Mouse (Mus musculus) heart, embryonic 11.5 days (tissue): ENCODE measurements around the gene Plcl2. TPM values are rescaled to one million over a fixed set of nuclear protein-coding genes. Genes with fewer than 3 reads are reported as not detected.
"Not testable (repeated sequence)": the region's sequence is repeated elsewhere in the genome, so short reads cannot be mapped to it uniquely, and the experiment has no call there.

Experiments
- ATAC-seq: fragments of 200-750 bp; cut with Nextera tagmentation; replicated peaks from 2 replicates; pipeline ENCODE4 v1.8.0; 2017; ENCODE audit warnings: moderate library complexity; ENCODE audit not compliant: insufficient number of reproducible peaks, low FRiP score, low TSS enrichment
- H3K27ac ChIP-seq: fragments of 300-500 bp; sonication (generic); 2 replicates; pipeline ENCODE4 v1.5.1; 2014; ENCODE audit warnings: mild to moderate bottlenecking, low read depth, low read length
- H3K27me3 ChIP-seq: fragments of 300-500 bp; sonication (generic); 2 replicates; pipeline ENCODE4 v1.6.1; 2014; ENCODE audit warnings: mild to moderate bottlenecking, low read length, mixed read lengths; ENCODE audit not compliant: control insufficient read depth, insufficient read depth
- H3K36me3 ChIP-seq: fragments of 300-500 bp; sonication (generic); 2 replicates; pipeline ENCODE4 v1.6.1; 2014; ENCODE audit warnings: mild to moderate bottlenecking, low read length, moderate library complexity, mixed read lengths; ENCODE audit not compliant: control insufficient read depth, insufficient read depth
- H3K4me1 ChIP-seq: fragments of 300-500 bp; sonication (generic); 2 replicates; pipeline ENCODE4 v1.6.1; 2014; ENCODE audit warnings: low read length; ENCODE audit not compliant: control insufficient read depth, insufficient read depth
- H3K4me2 ChIP-seq: fragments of 300-500 bp; sonication (generic); 2 replicates; pipeline ENCODE4 v1.6.1; 2014; ENCODE audit warnings: mild to moderate bottlenecking, moderate library complexity
- H3K4me3 ChIP-seq: fragments of 300-500 bp; sonication (generic); 2 replicates; pipeline ENCODE4 v1.5.1; 2014; ENCODE audit warnings: low read depth, low read length
- H3K9ac ChIP-seq: fragments of 300-500 bp; sonication (generic); 2 replicates; pipeline ENCODE4 v1.6.1; 2014; ENCODE audit warnings: mild to moderate bottlenecking, low read depth, low read length, moderate library complexity
- H3K9me3 ChIP-seq: fragments of 300-500 bp; sonication (generic); replicated peaks from 2 replicates; pipeline ENCODE4 v1.6.1; 2016; ENCODE audit warnings: low read length; ENCODE audit not compliant: control insufficient read depth
- whole genome bisulfite sequencing: fragments of 180-500 bp; shearing (Covaris S2); extraction: QIAGEN DNeasy Blood & Tissue Kit; methylation state at CpG from one replicate; pipeline ENCODE4 v1.1.7; 2014; ENCODE audit not compliant: insufficient replicate concordance; 5-methylcytosine and 5-hydroxymethylcytosine counted together
- polyA plus RNA-seq: library from polyadenylated mRNA; unstranded; fragments of >200 nt; fragmentation: Nextera tagmentation; extraction: Ambion mirVana; gene quantifications from 2 replicates; pipeline ENCODE4 v1.2.1, GENCODE M21; 2014

Gene Plcl2
- polyA plus RNA-seq, 1 experiment from 2014 or later = 5.2 TPM

DNA sequence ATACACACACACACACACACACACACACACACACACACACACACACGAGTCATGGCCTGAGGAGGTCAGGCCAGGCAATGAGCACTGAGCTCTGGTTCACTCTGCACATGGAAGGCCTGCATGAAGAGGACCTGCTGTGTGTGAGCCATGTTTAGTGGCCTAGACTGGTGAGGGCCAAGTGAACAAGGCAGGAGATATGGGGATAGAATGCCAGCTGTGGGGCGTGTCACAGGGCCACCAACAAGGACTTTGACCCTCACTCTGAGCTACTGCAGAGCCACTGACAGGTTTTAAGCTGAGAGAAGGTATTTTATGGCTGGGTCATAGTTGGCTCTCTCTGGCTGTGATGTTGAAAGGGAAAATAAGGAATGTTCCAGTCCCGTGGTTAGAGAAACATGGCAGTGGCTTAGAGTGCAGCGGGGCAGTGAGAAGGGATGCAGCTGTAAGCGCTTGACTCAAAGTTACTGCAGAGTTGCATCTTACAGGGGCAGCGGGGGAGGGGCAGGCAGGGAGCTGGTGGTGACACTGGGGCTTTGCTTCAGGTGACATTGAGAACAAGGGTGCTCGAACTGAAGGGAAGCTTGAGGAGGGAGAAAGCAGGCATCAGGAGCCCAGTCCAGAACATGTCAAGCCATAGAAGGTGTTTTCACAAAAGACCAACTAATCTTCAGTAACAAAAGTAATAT is 175.9 kb downstream of the Plcl2 start:
- WGBS = 56% methylated on average over 7 of the region's 7 CpGs
- Histone ChIP-seq H3K9me3 (no peaks in the 10 kb centered on the region), H3K4me2 (no peak overlapping the region), H3K36me3 (no peaks in the 10 kb centered on the region), H3K9ac (no peak overlapping the region), H3K4me3 (no peak overlapping the region), H3K4me1 (peaks cover 13% of the 10 kb centered on the region), H3K27me3 (no peaks in the 10 kb centered on the region), H3K27ac (no peak overlapping the region)
- ATAC-seq = no peak

- no peaks in the 10 kb centered on the region for H3K9me3 ChIP-seq
- no peak for ATAC-seq
- H3K27ac ChIP-seq = no peak overlapping the region
- 78% methylated on average over 10 of the region's 10 CpGs for WGBS
- H3K4me1 ChIP-seq = peaks cover 10% of the 10 kb centered on the region
- no peaks in the 10 kb centered on the region for H3K27me3 ChIP-seq
- H3K4me3 ChIP-seq = no peak overlapping the region
- no peaks in the 10 kb centered on the region for H3K36me3 ChIP-seq
- no peak overlapping the region for H3K4me2 ChIP-seq
- no peak overlapping the region for H3K9ac ChIP-seq
Observed at GRCm38 (mm10) chr17:50687670-50688069, 178.5 kb downstream of the Plcl2 start.

- ATAC-seq = no peak
- no peaks in the 10 kb centered on the region for H3K9me3 ChIP-seq
- no peaks in the 10 kb centered on the region for H3K27me3 ChIP-seq
- H3K9ac ChIP-seq = no peak overlapping the region
- peaks cover 9% of the 10 kb centered on the region; the same call in 1 of the 2 replicates for H3K4me1 ChIP-seq
- H3K36me3 ChIP-seq = no peaks in the 10 kb centered on the region
- no peak overlapping the region for H3K4me2 ChIP-seq
- WGBS = 84% methylated on average over 6 of the region's 6 CpGs
- no peak overlapping the region for H3K4me3 ChIP-seq
- H3K27ac ChIP-seq = no peak overlapping the region
Observed at GRCm38 (mm10) chr17:50688135-50688534, 178.9 kb downstream of the Plcl2 start.

- H3K4me3 ChIP-seq, H3K36me3 ChIP-seq, H3K9me3 ChIP-seq, H3K9ac ChIP-seq, ATAC-seq, H3K27me3 ChIP-seq, H3K27ac ChIP-seq, H3K4me1 ChIP-seq: not testable (repeated sequence)
- peak overlapping the region; percentile 49 for H3K4me2 ChIP-seq
- 3% methylated on average over 33 of the region's 39 CpGs for WGBS
Observed at GRCm38 (mm10) chr17:50698410-50698809, 189.2 kb downstream of the Plcl2 start.

GRCm38 (mm10) chr17:50710497-50711222 is 201.5 kb downstream of the Plcl2 start:
- Histone ChIP-seq H3K27ac (no peak overlapping the region), H3K4me3 (no peak overlapping the region), H3K9ac (no peak overlapping the region), H3K4me2 (no peak overlapping the region), H3K27me3 (no peaks in the 10 kb centered on the region), H3K4me1 (no peaks in the 10 kb centered on the region), H3K36me3 (no peaks in the 10 kb centered on the region), H3K9me3 (no peaks in the 10 kb centered on the region)
- WGBS = 84% methylated on average over 7 of the region's 7 CpGs
- no peak for ATAC-seq

GRCm38 (mm10) chr17:50717586-50717985 is 208.4 kb downstream of the Plcl2 start:
- 76% methylated on average over 5 of the region's 5 CpGs for WGBS
- H3K36me3 ChIP-seq = no peaks in the 10 kb centered on the region

GRCm38 (mm10) chr17:50724376-50724775 is 215.2 kb downstream of the Plcl2 start:
- Histone ChIP-seq H3K9ac (no peak overlapping the region), H3K27me3 (no peaks in the 10 kb centered on the region), H3K4me2 (no peak overlapping the region), H3K27ac (no peak overlapping the region), H3K9me3 (no peaks in the 10 kb centered on the region), H3K4me1 (peaks cover 5% of the 10 kb centered on the region; the same call in 1 of the 2 replicates), H3K36me3 (no peaks in the 10 kb centered on the region), H3K4me3 (no peak overlapping the region)
- ATAC-seq = no peak
- 83% methylated on average over 2 of the region's 2 CpGs for WGBS

More at GRCm38 (mm10) chr17:50717586-50717985, 208.4 kb downstream of the Plcl2 start:
- Histone ChIP-seq H3K9ac (no peak overlapping the region), H3K27me3 (no peaks in the 10 kb centered on the region), H3K4me1 (no peaks in the 10 kb centered on the region), H3K27ac (no peak overlapping the region), H3K4me3 (no peak overlapping the region), H3K4me2 (no peak overlapping the region), H3K9me3 (no peaks in the 10 kb centered on the region)
- no peak for ATAC-seq

- Histone ChIP-seq H3K27ac (no peak overlapping the region), H3K9me3 (no peaks in the 10 kb centered on the region), H3K27me3 (no peaks in the 10 kb centered on the region), H3K36me3 (no peaks in the 10 kb centered on the region), H3K4me3 (no peak overlapping the region), H3K4me1 (peaks cover 7% of the 10 kb centered on the region; the same call in 1 of the 2 replicates), H3K4me2 (no peak overlapping the region), H3K9ac (no peak overlapping the region)
- WGBS = 83% methylated on average over 2 of the region's 2 CpGs
- ATAC-seq = no peak
Observed at GRCm38 (mm10) chr17:50726265-50726664, 217.1 kb downstream of the Plcl2 start.
